Mouse (Mus musculus) heart, embryonic 12.5 days (tissue): ENCODE results near the gene Nfatc4. TPM values are rescaled to one million over a fixed set of nuclear protein-coding genes. Genes with fewer than 3 reads are reported as not detected.

Experiments
- ATAC-seq: fragments of 200-750 bp; cut with Nextera tagmentation; 2 replicates; pipeline ENCODE4 v1.8.0; 2017; ENCODE audit warnings: moderate TSS enrichment, moderate library complexity; ENCODE audit not compliant: insufficient number of reproducible peaks, low FRiP score
- H3K27ac ChIP-seq: fragments of 300-500 bp; sonication (generic); 2 replicates; pipeline ENCODE4 v1.5.1; 2016; ENCODE audit warnings: mild to moderate bottlenecking, moderate library complexity; ENCODE audit not compliant: poor library complexity, severe bottlenecking
- H3K27me3 ChIP-seq: fragments of 300-500 bp; sonication (generic); replicated peaks from 2 replicates; pipeline ENCODE4 v1.6.1; 2016; ENCODE audit warnings: mild to moderate bottlenecking, moderate library complexity
- H3K36me3 ChIP-seq: fragments of 300-500 bp; sonication (generic); 2 replicates; pipeline ENCODE4 v1.6.1; 2016; ENCODE audit warnings: mild to moderate bottlenecking, moderate library complexity
- H3K4me1 ChIP-seq: fragments of 300-500 bp; sonication (generic); replicated peaks from 2 replicates; pipeline ENCODE4 v1.6.1; 2016; ENCODE audit warnings: mild to moderate bottlenecking
- H3K4me2 ChIP-seq: fragments of 300-500 bp; sonication (generic); 2 replicates; pipeline ENCODE4 v1.6.1; 2016; ENCODE audit warnings: mild to moderate bottlenecking, moderate library complexity
- H3K4me3 ChIP-seq: fragments of 300-500 bp; sonication (generic); 2 replicates; pipeline ENCODE4 v1.5.1; 2016; ENCODE audit warnings: mild to moderate bottlenecking
- H3K9ac ChIP-seq: fragments of 300-500 bp; sonication (generic); 2 replicates; pipeline ENCODE4 v1.6.1; 2016; ENCODE audit warnings: mild to moderate bottlenecking, moderate library complexity
- H3K9me3 ChIP-seq: fragments of 300-500 bp; sonication (generic); replicated peaks from 2 replicates; pipeline ENCODE4 v1.6.1; 2016; ENCODE audit warnings: mild to moderate bottlenecking, moderate library complexity
- WGBS: fragments of 180-500 bp; shearing (Covaris S2); methylation state at CpG from one replicate; pipeline ENCODE4 v1.1.7; 2016; 5-methylcytosine and 5-hydroxymethylcytosine counted together
- polyA plus RNA-seq: library from polyadenylated mRNA; unstranded; fragments of >200 nt; fragmentation: Nextera tagmentation; extraction: Ambion mirVana; gene quantifications from 2 replicates; pipeline ENCODE4 v1.2.1, GENCODE M21; 2016

Gene Nfatc4
- polyA plus RNA-seq, 1 experiment from 2014 or later: 18.6 TPM

DNA sequence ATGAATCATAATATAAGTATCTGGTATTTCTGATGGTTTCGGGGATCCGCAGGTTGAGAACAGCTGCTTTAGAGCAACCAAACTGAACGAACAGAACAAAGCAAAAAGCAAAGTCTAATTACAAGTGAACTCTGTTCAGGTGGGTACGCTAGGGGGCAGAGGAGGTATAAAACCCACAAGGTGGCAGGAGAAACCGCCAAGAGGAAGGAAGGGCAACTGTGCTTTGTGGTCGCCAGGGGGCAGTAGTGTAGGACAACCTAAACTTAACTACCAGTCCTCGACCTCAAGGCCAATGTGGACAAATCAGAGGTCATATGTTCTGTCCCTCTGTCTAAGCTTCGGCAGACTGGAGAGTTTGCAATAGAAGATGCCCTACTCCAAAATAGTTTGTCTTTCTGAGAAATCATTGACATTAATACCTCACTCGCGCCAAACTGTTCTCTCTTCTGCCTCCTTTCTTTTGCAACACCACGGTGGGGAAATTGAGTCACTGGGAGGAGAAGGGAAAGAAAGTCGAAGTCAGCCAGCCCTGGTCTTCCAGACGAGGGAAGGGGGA is 431 bp upstream of the Nfatc4 start:
- Histone ChIP-seq H3K4me1 (peaks cover 31% of the 10 kb centered on the region), H3K9me3 (no peaks in the 10 kb centered on the region), H3K4me2 (peak overlapping the region; percentile 81), H3K36me3 (no peaks in the 10 kb centered on the region), H3K27me3 (no peaks in the 10 kb centered on the region), H3K4me3 (peak overlapping the region; percentile 61), H3K9ac (peak overlapping the region; percentile 78), H3K27ac (peak overlapping the region; percentile 92)
- 5% methylated on average over 12 of the region's 13 CpGs for WGBS
- ATAC-seq: peak; percentile 30

DNA sequence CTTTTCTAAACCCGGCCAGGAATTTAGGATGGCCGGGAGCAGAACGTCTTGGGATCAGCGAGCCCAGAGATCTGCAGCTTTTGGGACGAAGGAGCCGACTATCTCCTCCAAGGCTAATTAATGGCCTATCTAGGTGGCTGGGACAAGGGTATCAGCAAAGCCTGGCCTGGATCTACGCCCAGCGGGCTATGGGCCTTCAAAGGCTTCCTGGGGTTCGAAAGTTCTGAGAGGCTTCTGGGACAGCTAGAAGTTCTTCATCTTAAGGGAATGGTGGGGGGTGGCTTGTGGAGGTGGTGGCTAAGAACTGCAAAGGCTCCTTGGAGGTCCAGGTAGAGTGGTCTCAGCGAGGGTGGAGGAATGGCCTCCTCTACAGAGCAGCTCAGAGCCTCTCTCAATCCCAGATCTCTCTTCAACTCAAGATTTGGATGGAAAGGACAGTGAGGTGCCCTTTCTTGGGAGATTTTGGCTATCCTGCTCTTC is 1.1 kb downstream of the Nfatc4 start:
- peak overlapping the region; percentile 92 for H3K27ac ChIP-seq
- H3K9me3 ChIP-seq: no peaks in the 10 kb centered on the region
- H3K27me3 ChIP-seq: no peaks in the 10 kb centered on the region
- H3K4me3 ChIP-seq: peak overlapping the region; percentile 61
- no peak for ATAC-seq
- H3K36me3 ChIP-seq: no peaks in the 10 kb centered on the region
- peak overlapping the region; percentile 81 for H3K4me2 ChIP-seq
- under 1% methylated on average over 10 of the region's 10 CpGs for WGBS
- peak overlapping the region; percentile 78 for H3K9ac ChIP-seq
- H3K4me1 ChIP-seq: peaks cover 39% of the 10 kb centered on the region

DNA sequence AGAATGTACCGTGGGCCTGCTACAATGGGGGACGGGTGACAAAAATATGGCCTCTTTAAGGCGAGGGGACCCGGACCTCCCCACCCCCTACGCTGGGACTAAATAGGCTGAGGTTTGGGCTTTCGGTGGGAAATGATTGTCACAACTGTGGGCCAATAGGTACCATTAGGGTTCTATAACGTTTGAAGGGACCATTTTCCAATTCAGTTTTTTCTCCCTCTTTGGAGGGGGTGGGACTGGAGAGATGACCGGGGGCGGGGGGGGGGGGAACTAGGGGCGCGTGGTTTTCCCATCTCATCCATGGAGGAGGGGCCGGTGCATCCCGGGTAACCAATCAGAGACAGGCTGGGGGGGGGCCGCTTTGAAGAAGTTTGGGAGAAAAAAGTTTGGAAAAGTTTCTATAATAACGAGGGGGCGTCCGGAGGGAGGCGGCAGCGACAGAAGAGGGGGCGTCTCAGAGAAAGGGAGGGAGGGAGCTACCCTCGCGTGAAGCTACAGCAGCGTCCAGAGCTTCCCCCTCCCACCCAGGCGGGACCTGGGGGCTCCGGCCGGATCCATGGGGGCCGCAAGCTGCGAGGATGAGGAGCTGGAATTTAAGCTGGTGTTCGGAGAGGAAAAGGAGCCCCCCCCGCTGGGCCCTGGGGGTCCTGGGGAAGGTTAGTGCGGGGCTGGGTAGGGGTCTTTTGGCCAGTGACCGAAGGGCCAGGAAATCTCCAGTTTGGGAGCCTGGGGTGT is 1.7 kb downstream of the Nfatc4 start:
- H3K36me3 ChIP-seq: no peaks in the 10 kb centered on the region
- peak overlapping the region; percentile 81 for H3K4me2 ChIP-seq
- under 1% methylated on average over 32 of the region's 32 CpGs for WGBS
- peak overlapping the region; percentile 78 for H3K9ac ChIP-seq
- no peaks in the 10 kb centered on the region for H3K27me3 ChIP-seq
- H3K27ac ChIP-seq: peak overlapping the region; percentile 92
- no peaks in the 10 kb centered on the region for H3K9me3 ChIP-seq
- H3K4me1 ChIP-seq: peaks cover 44% of the 10 kb centered on the region
- ATAC-seq: no peak
- H3K4me3 ChIP-seq: peak overlapping the region; percentile 61

GRCm38 (mm10) chr14:55825216-55826051 is 2.5 kb downstream of the Nfatc4 start:
- 0 out of 2 replicates have a peak, but pooled peaks cover 3% of the 10 kb centered on the region for H3K36me3 ChIP-seq
- WGBS: under 1% methylated on average over 19 of the region's 37 CpGs
- peak overlapping the region; percentile 61 for H3K4me3 ChIP-seq
- H3K9ac ChIP-seq: peak overlapping the region; percentile 78
- no peak for ATAC-seq
- no peaks in the 10 kb centered on the region for H3K27me3 ChIP-seq
- no peaks in the 10 kb centered on the region for H3K9me3 ChIP-seq
- H3K4me2 ChIP-seq: peak overlapping the region; percentile 81
- peak overlapping the region; percentile 92 for H3K27ac ChIP-seq
- peaks cover 44% of the 10 kb centered on the region for H3K4me1 ChIP-seq

DNA sequence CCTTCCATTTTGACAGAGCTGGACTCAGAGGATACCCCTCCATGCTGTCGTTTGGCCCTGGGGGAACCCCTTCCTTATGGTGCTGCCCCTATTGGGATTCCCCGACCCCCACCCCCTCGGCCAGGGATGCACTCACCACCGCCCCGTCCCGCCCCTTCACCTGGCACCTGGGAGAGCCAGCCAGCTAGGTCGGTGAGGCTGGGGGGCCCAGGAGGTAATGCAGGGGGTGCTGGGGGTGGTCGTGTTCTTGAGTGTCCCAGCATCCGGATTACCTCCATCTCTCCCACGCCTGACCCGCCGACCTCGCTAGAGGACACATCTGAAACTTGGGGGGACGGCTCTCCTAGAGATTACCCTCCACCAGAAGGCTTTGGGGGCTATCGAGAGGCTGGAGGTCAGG is 3.2 kb downstream of the Nfatc4 start:
- 4% methylated on average over 15 of the region's 15 CpGs for WGBS
- no peak for ATAC-seq
- H3K4me1 ChIP-seq: peaks cover 44% of the 10 kb centered on the region

DNA sequence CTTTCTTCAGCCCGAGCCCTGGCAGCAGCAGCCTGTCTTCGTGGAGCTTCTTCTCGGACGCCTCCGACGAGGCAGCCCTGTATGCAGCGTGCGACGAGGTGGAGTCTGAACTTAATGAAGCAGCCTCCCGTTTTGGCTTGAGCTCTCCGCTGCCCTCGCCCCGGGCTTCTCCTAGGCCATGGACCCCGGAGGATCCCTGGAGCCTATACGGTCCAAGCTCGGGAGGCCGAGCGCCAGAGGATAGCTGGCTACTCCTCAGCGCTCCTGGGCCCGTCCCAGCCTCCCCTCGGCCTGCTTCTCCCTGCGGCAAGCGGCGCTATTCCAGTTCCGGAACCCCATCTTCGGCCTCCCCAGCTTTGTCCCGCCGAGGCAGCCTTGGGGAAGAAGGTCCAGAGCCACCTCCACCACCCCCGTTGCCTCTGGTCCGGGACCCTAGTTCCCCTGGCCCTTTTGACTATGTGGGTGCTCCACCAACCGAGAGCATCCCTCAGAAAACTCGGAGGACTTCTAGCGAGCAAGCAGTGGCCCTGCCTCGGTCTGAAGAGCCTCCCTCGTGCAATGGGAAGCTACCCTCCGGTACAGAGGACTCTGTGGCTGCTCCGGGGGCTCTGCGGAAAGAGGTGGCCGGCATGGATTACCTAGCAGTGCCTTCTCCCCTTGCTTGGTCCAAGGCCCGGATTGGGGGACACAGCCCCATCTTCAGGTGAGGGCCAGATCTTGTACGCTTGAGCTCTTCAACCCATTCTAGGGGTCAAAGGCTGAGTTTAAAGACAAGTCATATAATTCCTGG is 3.8 kb downstream of the Nfatc4 start:
- Histone ChIP-seq H3K9me3 (no peaks in the 10 kb centered on the region), H3K27me3 (no peaks in the 10 kb centered on the region), H3K4me3 (peak overlapping the region; percentile 61), H3K4me2 (peak overlapping the region; percentile 81), H3K4me1 (peaks cover 44% of the 10 kb centered on the region), H3K27ac (no peak overlapping the region), H3K36me3 (0 out of 2 replicates have a peak, but pooled peaks cover 6% of the 10 kb centered on the region), H3K9ac (peak overlapping the region; percentile 78)
- WGBS: 17% methylated on average over 41 of the region's 41 CpGs
- no peak for ATAC-seq

More for the DNA sequence above, 3.2 kb downstream of the Nfatc4 start:
- peak overlapping the region; percentile 78 for H3K9ac ChIP-seq
- H3K27ac ChIP-seq: 0 out of 2 replicates have a peak overlapping the region, but pooled peaks have one; percentile 20
- H3K27me3 ChIP-seq: no peaks in the 10 kb centered on the region
- no peaks in the 10 kb centered on the region for H3K9me3 ChIP-seq
- peak overlapping the region; percentile 81 for H3K4me2 ChIP-seq
- peak overlapping the region; percentile 61 for H3K4me3 ChIP-seq
- H3K36me3 ChIP-seq: 0 out of 2 replicates have a peak, but pooled peaks cover 6% of the 10 kb centered on the region

DNA sequence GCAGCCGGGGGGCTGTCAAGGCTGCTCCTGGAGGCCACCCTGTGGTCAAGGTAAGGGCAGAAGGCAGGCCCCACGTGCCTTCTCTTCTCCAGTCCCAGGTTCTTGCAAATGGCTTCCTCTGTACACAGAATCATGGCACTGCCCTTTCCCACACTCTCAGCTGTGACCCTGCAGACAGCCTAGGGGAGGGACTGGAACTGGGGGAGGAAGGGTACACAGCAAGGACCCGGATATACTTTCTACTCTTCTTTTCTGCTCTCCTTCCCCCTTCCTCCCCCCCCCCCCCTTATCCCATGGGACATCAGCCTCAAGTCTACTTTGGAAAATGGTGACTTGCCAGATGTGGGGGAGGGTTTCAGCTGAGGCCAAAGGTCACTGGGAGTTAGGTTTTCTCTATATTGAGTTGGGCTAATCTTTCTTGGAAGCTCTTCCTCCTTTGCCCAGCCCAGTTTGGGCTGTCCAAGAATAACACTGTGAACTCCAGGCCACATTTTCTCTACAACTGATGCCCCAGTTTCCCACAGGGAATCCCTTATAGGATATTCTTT is 5.8 kb downstream of the Nfatc4 start:
- WGBS: 46% methylated on average over 3 of the region's 3 CpGs
- Histone ChIP-seq H3K4me3 (no peak overlapping the region), H3K4me2 (no peak overlapping the region), H3K9me3 (no peaks in the 10 kb centered on the region), H3K9ac (no peak overlapping the region), H3K4me1 (peaks cover 40% of the 10 kb centered on the region), H3K27ac (no peak overlapping the region), H3K27me3 (no peaks in the 10 kb centered on the region), H3K36me3 (0 out of 2 replicates have a peak, but pooled peaks cover 6% of the 10 kb centered on the region)
- peak; percentile 31; the same call in 1 of the 2 replicates for ATAC-seq

DNA sequence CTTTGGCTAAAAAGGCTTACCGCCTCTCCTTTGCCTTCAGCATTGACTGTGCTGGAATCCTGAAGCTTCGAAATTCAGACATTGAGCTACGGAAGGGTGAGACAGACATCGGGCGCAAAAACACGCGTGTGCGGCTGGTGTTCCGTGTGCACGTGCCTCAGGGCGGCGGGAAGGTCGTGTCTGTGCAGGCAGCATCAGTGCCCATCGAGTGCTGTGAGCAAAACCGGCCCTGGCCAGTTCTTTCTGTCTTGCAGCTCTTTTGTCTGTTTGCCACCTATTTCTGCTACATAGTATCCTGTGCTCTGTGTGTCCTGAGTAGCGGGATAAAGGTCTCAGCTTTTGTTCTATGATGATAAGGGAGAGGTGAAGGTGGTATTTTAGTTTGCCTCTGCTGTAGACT is 6.9 kb downstream of the Nfatc4 start:
- no peak overlapping the region for H3K4me2 ChIP-seq
- no peaks in the 10 kb centered on the region for H3K27me3 ChIP-seq
- H3K9ac ChIP-seq: no peak overlapping the region
- no peak overlapping the region for H3K4me3 ChIP-seq
- peaks cover 36% of the 10 kb centered on the region for H3K4me1 ChIP-seq
- 0 out of 2 replicates have a peak, but pooled peaks cover 6% of the 10 kb centered on the region for H3K36me3 ChIP-seq
- H3K9me3 ChIP-seq: no peaks in the 10 kb centered on the region
- WGBS: 89% methylated on average over 16 of the region's 16 CpGs
- no peak overlapping the region for H3K27ac ChIP-seq
- no peak for ATAC-seq

DNA sequence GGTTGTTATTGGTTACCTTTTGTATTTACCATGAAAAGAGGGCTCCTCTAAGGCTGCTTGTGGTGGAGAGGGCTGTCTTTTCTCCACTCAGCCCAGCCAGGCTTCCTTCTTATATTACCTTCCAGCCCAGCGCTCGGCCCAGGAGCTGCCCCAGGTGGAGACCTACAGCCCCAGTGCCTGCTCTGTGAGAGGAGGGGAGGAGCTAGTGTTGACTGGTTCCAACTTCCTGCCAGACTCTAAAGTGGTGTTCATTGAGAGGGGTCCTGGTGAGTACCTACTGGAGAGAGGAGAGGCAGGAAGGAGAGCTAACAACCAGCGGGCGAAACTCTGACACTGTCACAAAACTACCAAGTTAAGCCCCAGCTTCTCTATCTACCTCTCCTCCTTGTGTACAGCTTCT is 7.4 kb downstream of the Nfatc4 start:
- 0 out of 2 replicates have a peak, but pooled peaks cover 6% of the 10 kb centered on the region for H3K36me3 ChIP-seq
- H3K27ac ChIP-seq: no peak overlapping the region
- ATAC-seq: no peak
- H3K9ac ChIP-seq: no peak overlapping the region
- no peaks in the 10 kb centered on the region for H3K9me3 ChIP-seq
- H3K27me3 ChIP-seq: no peaks in the 10 kb centered on the region
- no peak overlapping the region for H3K4me2 ChIP-seq
- 83% methylated on average over 4 of the region's 4 CpGs for WGBS
- H3K4me1 ChIP-seq: peaks cover 38% of the 10 kb centered on the region
- no peak overlapping the region for H3K4me3 ChIP-seq

DNA sequence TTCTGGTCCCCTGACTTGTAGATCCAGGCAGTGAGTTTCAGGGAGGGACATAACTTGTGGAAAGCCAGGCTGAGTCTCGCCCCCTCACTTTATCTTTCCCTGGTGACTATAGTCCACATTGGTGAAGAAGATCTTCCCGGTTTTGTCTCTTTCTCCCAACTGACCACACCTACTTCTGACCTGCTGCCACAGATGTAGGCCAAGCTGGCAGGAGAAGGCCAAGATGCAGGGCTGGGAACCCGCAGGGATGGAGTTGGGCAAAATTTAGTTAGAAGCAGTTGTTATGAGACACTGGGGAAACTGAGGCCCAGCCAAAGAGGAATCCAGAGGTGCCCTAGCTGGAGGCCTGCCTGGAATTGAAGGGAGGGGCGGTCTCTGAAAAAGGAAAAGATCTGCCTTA is 10.2 kb downstream of the Nfatc4 start:
- Histone ChIP-seq H3K36me3 (0 out of 2 replicates have a peak, but pooled peaks cover 6% of the 10 kb centered on the region), H3K9ac (no peak overlapping the region), H3K27me3 (no peaks in the 10 kb centered on the region), H3K9me3 (no peaks in the 10 kb centered on the region), H3K4me3 (no peak overlapping the region), H3K27ac (no peak overlapping the region), H3K4me2 (no peak overlapping the region), H3K4me1 (peaks cover 28% of the 10 kb centered on the region)
- ATAC-seq: no peak
- WGBS: 77% methylated on average over 4 of the region's 4 CpGs
